In genomic region chr3:157066331-157066730, GRCm38 (mm10) we compare ENCODE assay signal across 31 mouse cellular contexts.
A peak's percentile ranks its signal among the peaks of the same experiment; 100 is the strongest.
DNase-seq lines count a peak whose midpoint lies in the region; ATAC-seq and TF ChIP-seq lines count a peak whose summit lies in the region.
"Had no signal": no experiment of that assay in that cellular context is flagged by ENCODE, and none has a peak within 500 bp of the region (broad histone marks: within the 10 kb centered on the region; RNA-seq: fewer than 3 reads in every experiment).

No protein-coding gene starts in this region.

- no peaks in the 10 kb centered on the region for H3K9me3 ChIP-seq in heart, embryonic 11.5 days (replicated peaks; ENCODE audit: control insufficient read depth, low read length)
- no peaks in the 10 kb centered on the region for H3K9me3 ChIP-seq in heart, embryonic 14.5 days (ENCODE audit: control insufficient read depth, low read length)
- H3K9me3 ChIP-seq in heart, postnatal 0 days (replicated peaks; ENCODE audit: control insufficient read depth, low read length), result no peaks in the 10 kb centered on the region
- H3K9me3 ChIP-seq: embryonic facial prominence, embryonic 10.5 days; embryonic facial prominence, embryonic 13.5 days; forebrain, embryonic 12.5 days; heart, embryonic 10.5 days; hindbrain, embryonic 10.5 days had no signal

- H3K9ac ChIP-seq in heart, embryonic 11.5 days (ENCODE audit: low read depth, low read length), result no peak overlapping the region
- H3K9ac ChIP-seq in heart, embryonic 14.5 days (ENCODE audit: low read length), result no peak overlapping the region
- H3K9ac ChIP-seq in heart, postnatal 0 days (replicated peaks; ENCODE audit: low read depth, low read length), result no peak overlapping the region
- H3K9ac ChIP-seq: embryonic facial prominence, embryonic 13.5 days; forebrain, embryonic 12.5 days; hindbrain, embryonic 14.5 days had no signal

- H3K4me2 ChIP-seq in heart, embryonic 11.5 days, result no peak overlapping the region
- H3K4me2 ChIP-seq in heart, embryonic 14.5 days (ENCODE audit: low read length), result no peak overlapping the region
- no peak overlapping the region for H3K4me2 ChIP-seq in heart, postnatal 0 days (ENCODE audit: low read depth, low read length)
- H3K4me2 ChIP-seq: embryonic facial prominence, embryonic 13.5 days; forebrain, embryonic 12.5 days; hindbrain, embryonic 14.5 days had no signal

- TF ChIP-seq CTCF in heart, postnatal 0 days (IDR thresholded peaks at IDR 0.05; ENCODE audit: low read depth), result no peak

- peak; percentile 39; the same call in 1 of the 2 replicates for ATAC-seq in heart, embryonic 11.5 days (replicated peaks; ENCODE audit: insufficient number of reproducible peaks, low FRiP score, low TSS enrichment)
- ATAC-seq in heart, embryonic 14.5 days (ENCODE audit: insufficient number of reproducible peaks, insufficient read depth, low FRiP score, low read depth), result peak; percentile 76; the same call in 1 of the 2 replicates
- peak; percentile 30; the same call in 1 of the 2 replicates for ATAC-seq in heart, postnatal 0 days (ENCODE audit: insufficient read depth, low read depth)
- ATAC-seq: forebrain, embryonic 16.5 days; hindbrain, postnatal 0 days; inflammation-experienced regulatory T-cells, adult 6 months; Patski had no signal

- no peak for TF ChIP-seq EP300 in heart, postnatal 0 days (IDR thresholded peaks at IDR 0.05; ENCODE audit: low read depth)

- no peak for DNase-seq in heart, adult 18-20 months
- DNase-seq in heart, postnatal 36 days, result no peak
- no peak for DNase-seq in heart, postnatal 0 days (ENCODE audit: low spot score)
- no peak for DNase-seq in heart, postnatal 10 days
- DNase-seq in urinary bladder, adult 2 months (ENCODE audit: low spot score), result no peak
- DNase-seq: adrenal gland, postnatal 25 days; B cell, adult 2 months; cerebellum, adult 11-12 months; cerebellum, adult 8-10 months; cerebellum, postnatal 10 days; cerebellum, postnatal 36 days; embryo, embryonic 11 days; gastrocnemius, postnatal 10 days; gastrocnemius, postnatal 36 days; kidney, adult 18-20 months; kidney, adult 9 months had no signal

- H3K27me3 ChIP-seq in heart, embryonic 11.5 days (ENCODE audit: control insufficient read depth, insufficient read depth, low read length), result no peaks in the 10 kb centered on the region
- H3K27me3 ChIP-seq in heart, embryonic 14.5 days (ENCODE audit: control insufficient read depth, insufficient read depth, low read length), result no peaks in the 10 kb centered on the region
- H3K27me3 ChIP-seq in heart, postnatal 0 days (ENCODE audit: control insufficient read depth, insufficient read depth, low read length), result no peaks in the 10 kb centered on the region
- H3K27me3 ChIP-seq: CH12.LX; embryonic facial prominence, embryonic 13.5 days; forebrain, embryonic 12.5 days; Patski had no signal

- no peak overlapping the region for H3K27ac ChIP-seq in heart, embryonic 11.5 days (ENCODE audit: low read depth, low read length)
- H3K27ac ChIP-seq in heart, embryonic 14.5 days (replicated peaks in 1 of 2; ENCODE audit: control insufficient read depth in 1 of 2, insufficient read depth in 1 of 2, low read depth in 2 of 2, low read length in 2 of 2), result peak overlapping the region; percentile 33 to 47; a peak in 1 of 4 replicates
- no peak overlapping the region for H3K27ac ChIP-seq in heart, postnatal 0 days (ENCODE audit: low read depth)
- H3K27ac ChIP-seq: embryonic facial prominence, embryonic 10.5 days; embryonic facial prominence, embryonic 13.5 days; forebrain, embryonic 12.5 days; heart, embryonic 10.5 days; hindbrain, embryonic 10.5 days; hindbrain, embryonic 14.5 days; hindbrain, postnatal 0 days had no signal

- no peaks in the 10 kb centered on the region for H3K4me1 ChIP-seq in heart, embryonic 11.5 days (ENCODE audit: control insufficient read depth, insufficient read depth, low read length)
- peaks cover 0 to 3% of the 10 kb centered on the region in 2 experiments; a peak in 2 of 4 replicates for H3K4me1 ChIP-seq in heart, embryonic 14.5 days (ENCODE audit: control insufficient read depth in 2 of 2, insufficient read depth in 2 of 2, low read length in 2 of 2)
- no peaks in the 10 kb centered on the region for H3K4me1 ChIP-seq in heart, postnatal 0 days (ENCODE audit: control insufficient read depth, insufficient read depth)
- H3K4me1 ChIP-seq: embryonic facial prominence, embryonic 10.5 days; embryonic facial prominence, embryonic 13.5 days; forebrain, embryonic 12.5 days; heart, embryonic 10.5 days; hindbrain, embryonic 10.5 days had no signal

- no peak overlapping the region for H3K4me3 ChIP-seq in heart, embryonic 11.5 days (ENCODE audit: low read depth, low read length)
- no peak overlapping the region for H3K4me3 ChIP-seq in heart, embryonic 14.5 days (ENCODE audit: control insufficient read depth in 1 of 2, insufficient read depth in 1 of 2, low read depth in 1 of 2, low read length in 2 of 2)
- no peak overlapping the region for H3K4me3 ChIP-seq in heart, postnatal 0 days (ENCODE audit: low read depth, low read length)
- H3K4me3 ChIP-seq: embryonic facial prominence, embryonic 10.5 days; embryonic facial prominence, embryonic 13.5 days; erythroblast, embryonic 14.5 days; forebrain, embryonic 12.5 days; heart, embryonic 10.5 days; hindbrain, embryonic 10.5 days had no signal

- no peaks in the 10 kb centered on the region for H3K36me3 ChIP-seq in heart, embryonic 11.5 days (ENCODE audit: control insufficient read depth, insufficient read depth, low read length)
- no peaks in the 10 kb centered on the region for H3K36me3 ChIP-seq in heart, embryonic 14.5 days (ENCODE audit: control insufficient read depth, insufficient read depth, low read length)
- H3K36me3 ChIP-seq in heart, postnatal 0 days (replicated peaks; ENCODE audit: control insufficient read depth, insufficient read depth, low read length), result no peaks in the 10 kb centered on the region
- H3K36me3 ChIP-seq: embryonic facial prominence, embryonic 10.5 days; embryonic facial prominence, embryonic 13.5 days; forebrain, embryonic 12.5 days; G1E; heart, embryonic 10.5 days; hindbrain, embryonic 10.5 days had no signal

- intact Hi-C loops in heart, postnatal 36 days (cut with DNase I), result no loop called here
- intact Hi-C loops in heart, postnatal 10 days (cut with DNase I), result no loop called here

Comparison
In these comparisons a context has a peak if more than half of its experiments do, and no peak if none do; other contexts are left out.
1. H3K27ac ChIP-seq: peak in heart, embryonic 14.5 days (2 of 2); none in heart, embryonic 11.5 days (single experiment) and heart, postnatal 0 days (single experiment).
2. Peak in every context shown above with its lines, with median percentiles within 50 percentile points of each other: ATAC-seq.